Mouse (Mus musculus): ENCODE results near the gene Fam222b.
"Not testable (repeated sequence)": the region's sequence is repeated elsewhere in the genome, so short reads cannot be mapped to it uniquely, and the experiment has no call there.

Fam222b gene

DNA sequence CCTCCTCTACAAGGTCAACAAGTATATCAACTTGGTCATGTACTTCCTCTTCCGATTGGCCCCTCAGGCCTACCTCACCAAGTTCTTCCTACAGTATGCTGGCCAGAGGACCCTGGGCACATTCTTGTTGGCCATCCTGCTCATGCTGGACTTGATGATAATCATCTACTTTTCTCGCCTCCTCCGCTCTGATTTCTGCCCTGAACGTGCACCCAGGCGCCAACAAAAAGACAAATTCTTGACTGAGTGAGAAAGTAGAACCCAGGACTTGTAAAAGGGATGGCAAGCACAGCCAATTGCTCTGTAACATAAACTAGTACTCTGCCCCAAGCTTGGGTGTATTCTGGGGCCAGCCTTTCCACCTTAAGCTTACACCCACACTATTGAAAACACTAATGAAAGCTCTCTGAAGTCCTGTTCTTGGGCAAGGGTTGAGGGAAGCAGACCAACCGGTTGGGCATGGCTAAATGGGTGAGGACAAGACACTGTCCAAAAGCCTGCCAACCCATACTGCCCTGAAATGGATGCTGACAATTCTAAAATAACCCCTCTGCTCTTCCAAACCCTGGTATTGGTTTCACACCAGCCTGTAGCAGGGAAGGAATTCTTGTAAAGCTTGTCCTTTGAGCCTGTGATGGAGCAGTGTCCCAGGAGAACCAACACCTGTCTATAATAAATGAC is 85.8 kb downstream of the Fam222b start:
- DNase-seq (ENCODE audit: low spot score) = no peak

- DNase-seq (ENCODE audit: low spot score) = no peak
These were observed 87.4 kb downstream of the Fam222b start for GRCm38 (mm10) chr11:78181830-78182357.

GRCm38 (mm10) chr11:78182450-78182849 is 88.0 kb downstream of the Fam222b start:
- no peak for DNase-seq (ENCODE audit: low spot score)

DNA sequence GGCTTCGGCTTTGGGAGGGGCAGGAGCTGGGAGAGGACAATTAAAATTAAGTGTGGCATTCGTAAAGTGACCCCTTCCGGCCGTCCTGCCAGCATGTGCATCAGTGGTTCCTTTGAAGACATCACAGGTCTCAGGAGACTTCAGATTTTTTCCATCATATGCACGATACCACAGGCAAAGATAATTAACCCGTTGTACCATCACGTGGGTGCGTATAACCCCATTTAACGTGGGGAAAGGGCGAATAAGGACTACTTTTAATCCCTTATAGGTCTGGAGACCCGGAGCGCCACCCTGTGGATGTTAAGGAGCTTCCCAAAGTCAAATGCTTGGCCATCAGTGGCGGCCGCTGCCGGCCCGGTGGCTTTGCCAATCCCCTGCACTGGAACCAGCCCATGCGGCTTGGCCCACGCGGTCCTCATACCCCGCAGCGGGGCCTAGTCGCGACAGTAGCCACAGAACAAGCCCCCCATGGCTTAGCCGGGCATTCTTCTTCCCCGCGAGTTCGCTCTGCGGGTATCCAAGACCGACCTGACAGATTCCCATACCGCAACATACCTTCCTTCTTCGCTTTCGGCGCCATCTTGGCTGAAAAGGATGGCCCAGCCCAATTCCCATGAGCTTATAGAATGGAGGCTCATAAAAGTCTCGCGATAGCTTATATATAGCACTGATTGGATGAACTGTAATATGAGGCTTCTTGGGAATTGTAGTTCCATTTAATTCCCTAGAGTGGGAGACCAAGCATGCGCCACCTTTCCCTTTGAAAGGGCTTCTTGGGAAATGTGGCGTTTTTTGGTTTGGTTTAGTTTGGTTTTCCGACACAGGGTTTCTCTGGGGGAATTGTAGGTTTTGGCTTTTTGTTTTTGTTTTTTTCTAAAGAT is 88.7 kb downstream of the Fam222b start, which contains the start of gene Rpl23a:
TSS of gene Rpl23a (minus strand) at position 624 of the 884 bp plus-strand sequence.
- peak; percentile 91 for DNase-seq (ENCODE audit: low spot score)

GRCm38 (mm10) chr11:78183884-78184514 is 89.5 kb downstream of the Fam222b start:
- no peak for DNase-seq (ENCODE audit: low spot score)

- DNase-seq (ENCODE audit: low spot score) = not testable (repeated sequence)
These were observed 90.2 kb downstream of the Fam222b start for GRCm38 (mm10) chr11:78184702-78185101.

- peak; percentile 86 for DNase-seq (ENCODE audit: low spot score)
These were observed 94.1 kb downstream of the Fam222b start, which contains the start of gene Rab34 for GRCm38 (mm10) chr11:78188331-78189233. TSS of gene Rab34 (plus strand) at chr11:78188430.

GRCm38 (mm10) chr11:78189234-78190040 is 95.0 kb downstream of the Fam222b start:
- DNase-seq (ENCODE audit: low spot score) = peak; percentile 88

- no peak for DNase-seq (ENCODE audit: low spot score)
These were observed 95.6 kb downstream of the Fam222b start for GRCm38 (mm10) chr11:78190041-78190440.

GRCm38 (mm10) chr11:78193113-78193512 is 98.7 kb downstream of the Fam222b start, which contains the start of gene Proca1:
TSS of gene Proca1 (plus strand) at chr11:78193392.
- no peak for DNase-seq (ENCODE audit: low spot score)

DNA sequence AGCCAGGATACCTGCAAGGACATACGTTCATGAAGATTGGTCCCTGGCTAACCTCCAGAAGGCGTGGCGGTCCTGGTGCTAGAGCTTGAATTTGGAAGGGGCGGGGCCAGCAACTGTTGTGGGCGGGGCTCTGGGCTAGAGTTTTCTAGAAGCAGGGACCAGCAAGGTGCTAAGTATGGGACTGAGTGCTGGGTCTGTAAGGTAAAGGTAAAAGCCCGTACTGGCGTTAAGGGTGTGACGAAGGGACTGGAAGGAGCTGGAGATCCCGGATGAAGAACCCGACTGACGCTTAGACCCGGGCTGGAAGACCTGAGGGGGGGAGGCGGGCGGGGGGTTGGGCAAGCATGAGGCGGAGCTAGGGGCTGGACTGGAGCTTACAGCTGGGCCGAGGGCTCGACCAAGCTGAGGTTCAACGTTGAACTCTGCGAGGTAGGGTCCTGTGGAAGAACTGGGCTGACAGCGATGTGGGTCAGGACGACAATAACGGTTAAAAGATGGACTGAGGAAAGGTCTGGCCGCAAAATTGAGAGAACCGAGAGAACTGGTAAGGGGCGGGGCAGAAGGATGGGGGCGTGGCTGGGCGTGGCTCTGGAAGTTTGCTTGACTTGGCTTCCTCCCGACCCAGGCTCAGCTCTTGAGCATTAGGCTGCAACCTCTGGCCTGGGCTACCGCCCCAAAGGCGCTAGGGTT is 100.1 kb downstream of the Fam222b start:
- DNase-seq (ENCODE audit: low spot score) = peak; percentile 81

- no peak for DNase-seq (ENCODE audit: low spot score)
These were observed 100.8 kb downstream of the Fam222b start for GRCm38 (mm10) chr11:78195101-78195863.

GRCm38 (mm10) chr11:78202372-78202771 is 107.9 kb downstream of the Fam222b start:
- DNase-seq (ENCODE audit: low spot score) = no peak

DNA sequence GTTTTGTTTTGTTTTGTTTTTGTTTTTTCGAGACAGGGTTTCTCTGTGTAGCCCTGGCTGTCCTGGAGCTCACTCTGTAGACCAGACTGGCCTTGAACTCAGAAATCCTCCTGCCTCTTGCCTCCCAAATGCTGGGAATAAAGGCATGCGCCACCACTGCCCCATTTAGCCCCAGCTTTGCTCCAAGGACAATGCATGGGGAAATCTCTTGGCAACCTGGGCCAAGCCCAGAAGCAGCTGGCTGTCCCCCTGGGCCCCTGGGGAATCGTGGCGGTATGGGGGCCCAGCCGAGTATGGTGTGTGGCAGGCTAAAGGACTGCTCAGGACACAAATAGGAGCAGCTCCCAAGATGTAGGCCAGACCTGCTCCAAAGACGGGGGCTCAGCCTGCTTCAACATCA is 109.8 kb downstream of the Fam222b start:
- DNase-seq (ENCODE audit: low spot score) = no peak

GRCm38 (mm10) chr11:78205361-78206206 is 111.1 kb downstream of the Fam222b start:
- DNase-seq (ENCODE audit: low spot score) = no peak
